Mouse (Mus musculus): Measurements from ENCODE around the gene Nfia. TPM values are rescaled to one million over a fixed set of nuclear protein-coding genes. Genes with fewer than 3 reads are reported as not detected.

The Nfia gene
- polyA plus RNA-seq, 1 experiment from 2014 or later: 15.9 TPM

DNA sequence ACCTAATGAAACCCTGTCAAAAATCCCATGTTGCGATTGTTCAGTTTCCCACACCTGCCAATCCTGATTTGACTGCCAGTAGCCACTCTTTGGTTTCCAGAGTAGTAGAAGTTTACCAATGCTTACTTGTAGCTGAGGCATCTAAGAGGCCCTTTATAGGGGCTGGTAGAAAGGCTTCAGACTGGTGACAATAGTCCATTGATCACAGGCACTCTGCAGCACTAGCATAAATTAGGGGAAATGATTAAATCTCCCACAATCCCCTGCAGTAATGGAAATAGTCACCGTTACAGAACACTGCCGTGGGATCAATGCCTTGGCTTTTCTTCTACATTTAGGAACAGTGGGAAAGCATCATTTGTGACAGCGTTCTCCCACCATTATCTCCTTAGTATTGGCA is 254.9 kb downstream of the Nfia start:
- Histone ChIP-seq H3K27ac (ENCODE audit: low read depth, low read length) (no peak overlapping the region), H3K9ac (ENCODE audit: low read depth, low read length) (no peak overlapping the region), H3K36me3 (ENCODE audit: control insufficient read depth, insufficient read depth) (no peaks in the 10 kb centered on the region), H3K4me3 (ENCODE audit: low read depth, low read length) (no peak overlapping the region), H3K27me3 (replicated peaks; ENCODE audit: control insufficient read depth, insufficient read depth, low read length) (no peaks in the 10 kb centered on the region), H3K9me3 (ENCODE audit: control insufficient read depth) (no peaks in the 10 kb centered on the region), H3K4me2 (replicated peaks; ENCODE audit: low read depth) (no peak overlapping the region), H3K4me1 (replicated peaks; ENCODE audit: control insufficient read depth, insufficient read depth, low read length) (no peaks in the 10 kb centered on the region)
- ATAC-seq: no peak
- TF ChIP-seq CTCF (IDR thresholded peaks at IDR 0.05; ENCODE audit: low read depth): no peak
- WGBS: 84% methylated on average over 4 of the region's 4 CpGs

DNA sequence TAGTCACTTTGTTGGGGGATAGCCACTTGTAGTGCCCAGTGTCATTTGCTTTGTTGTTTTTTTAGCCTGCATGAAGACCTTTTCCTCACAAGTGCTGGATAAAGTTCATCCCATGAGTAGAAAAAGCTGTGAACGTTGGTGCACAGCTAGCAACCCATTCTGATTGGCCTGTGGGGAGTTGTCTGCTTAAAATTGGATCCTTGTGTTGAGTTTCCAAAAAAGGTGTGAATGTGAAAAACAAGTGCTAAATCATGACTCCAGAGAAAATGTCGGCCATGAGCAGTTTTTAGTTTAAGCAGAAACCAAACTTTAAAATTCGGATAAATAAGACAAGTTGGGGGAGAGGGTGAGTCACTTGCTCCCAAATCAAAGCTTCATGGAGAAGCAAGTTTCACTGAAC is 259.3 kb downstream of the Nfia start:
- Histone ChIP-seq H3K4me1 (replicated peaks; ENCODE audit: control insufficient read depth, insufficient read depth, low read length) (no peaks in the 10 kb centered on the region), H3K27me3 (replicated peaks; ENCODE audit: control insufficient read depth, insufficient read depth, low read length) (no peaks in the 10 kb centered on the region), H3K27ac (ENCODE audit: low read depth, low read length) (no peak overlapping the region), H3K4me2 (replicated peaks; ENCODE audit: low read depth) (no peak overlapping the region), H3K36me3 (ENCODE audit: control insufficient read depth, insufficient read depth) (no peaks in the 10 kb centered on the region), H3K9ac (ENCODE audit: low read depth, low read length) (no peak overlapping the region), H3K9me3 (ENCODE audit: control insufficient read depth) (no peaks in the 10 kb centered on the region), H3K4me3 (ENCODE audit: low read depth, low read length) (no peak overlapping the region)
- WGBS: 74% methylated on average over 3 of the region's 3 CpGs
- ATAC-seq: no peak
- no peak for TF ChIP-seq CTCF (IDR thresholded peaks at IDR 0.05; ENCODE audit: low read depth)

GRCm38 (mm10) chr4:98032332-98032731 is 259.8 kb downstream of the Nfia start:
- H3K4me1 ChIP-seq (replicated peaks; ENCODE audit: control insufficient read depth, insufficient read depth, low read length): no peaks in the 10 kb centered on the region
- no peak overlapping the region for H3K27ac ChIP-seq (ENCODE audit: low read depth, low read length)
- no peak overlapping the region for H3K9ac ChIP-seq (ENCODE audit: low read depth, low read length)
- 67% methylated on average over 5 of the region's 5 CpGs for WGBS
- no peaks in the 10 kb centered on the region for H3K36me3 ChIP-seq (ENCODE audit: control insufficient read depth, insufficient read depth)
- H3K4me3 ChIP-seq (ENCODE audit: low read depth, low read length): no peak overlapping the region
- no peak for ATAC-seq
- H3K9me3 ChIP-seq (ENCODE audit: control insufficient read depth): no peaks in the 10 kb centered on the region
- no peak overlapping the region for H3K4me2 ChIP-seq (replicated peaks; ENCODE audit: low read depth)
- TF ChIP-seq CTCF (IDR thresholded peaks at IDR 0.05; ENCODE audit: low read depth): no peak
- H3K27me3 ChIP-seq (replicated peaks; ENCODE audit: control insufficient read depth, insufficient read depth, low read length): no peaks in the 10 kb centered on the region

- H3K27ac ChIP-seq (ENCODE audit: low read depth, low read length): no peak overlapping the region
- H3K4me2 ChIP-seq (replicated peaks; ENCODE audit: low read depth): no peak overlapping the region
- no peaks in the 10 kb centered on the region for H3K36me3 ChIP-seq (ENCODE audit: control insufficient read depth, insufficient read depth)
- H3K4me3 ChIP-seq (ENCODE audit: low read depth, low read length): no peak overlapping the region
- no peaks in the 10 kb centered on the region for H3K9me3 ChIP-seq (ENCODE audit: control insufficient read depth)
- 76% methylated on average over 5 of the region's 5 CpGs for WGBS
- no peak overlapping the region for H3K9ac ChIP-seq (ENCODE audit: low read depth, low read length)
- H3K4me1 ChIP-seq (replicated peaks; ENCODE audit: control insufficient read depth, insufficient read depth, low read length): no peaks in the 10 kb centered on the region
- TF ChIP-seq CTCF (IDR thresholded peaks at IDR 0.05; ENCODE audit: low read depth): no peak
- no peaks in the 10 kb centered on the region for H3K27me3 ChIP-seq (replicated peaks; ENCODE audit: control insufficient read depth, insufficient read depth, low read length)
- ATAC-seq: no peak
Measured at GRCm38 (mm10) chr4:98039095-98039494, 266.6 kb downstream of the Nfia start.

- Histone ChIP-seq H3K4me1 (replicated peaks; ENCODE audit: control insufficient read depth, insufficient read depth, low read length) (no peaks in the 10 kb centered on the region), H3K36me3 (ENCODE audit: control insufficient read depth, insufficient read depth) (no peaks in the 10 kb centered on the region), H3K27me3 (replicated peaks; ENCODE audit: control insufficient read depth, insufficient read depth, low read length) (no peaks in the 10 kb centered on the region), H3K4me3 (ENCODE audit: low read depth, low read length) (no peak overlapping the region), H3K9me3 (ENCODE audit: control insufficient read depth) (no peaks in the 10 kb centered on the region), H3K27ac (ENCODE audit: low read depth, low read length) (no peak overlapping the region), H3K9ac (ENCODE audit: low read depth, low read length) (no peak overlapping the region), H3K4me2 (replicated peaks; ENCODE audit: low read depth) (no peak overlapping the region)
- WGBS: 86% methylated on average over 7 of the region's 7 CpGs
- no peak for TF ChIP-seq CTCF (IDR thresholded peaks at IDR 0.05; ENCODE audit: low read depth)
- no peak for ATAC-seq
Measured at GRCm38 (mm10) chr4:98040179-98040578, 267.6 kb downstream of the Nfia start.

DNA sequence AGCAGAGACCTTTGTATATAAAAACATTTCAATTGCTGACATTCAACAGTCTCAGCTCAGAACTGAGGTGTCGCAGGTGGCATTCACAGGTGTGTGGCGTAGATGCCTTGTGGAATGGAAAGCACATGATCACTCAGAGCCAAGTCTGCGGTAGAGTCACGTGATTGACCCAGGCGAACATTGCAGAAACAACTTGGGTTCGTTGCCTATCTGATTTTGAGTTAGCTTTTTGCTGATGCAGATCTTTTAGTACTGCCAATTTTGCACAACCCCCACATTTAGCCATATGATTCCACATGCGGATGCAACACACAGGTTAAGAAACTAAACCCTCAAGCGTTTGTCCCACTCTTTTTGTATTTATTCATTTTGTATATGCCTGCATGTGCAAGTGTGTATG is 272.1 kb downstream of the Nfia start:
- TF ChIP-seq CTCF (IDR thresholded peaks at IDR 0.05; ENCODE audit: low read depth): no peak
- Histone ChIP-seq H3K9me3 (ENCODE audit: control insufficient read depth) (no peaks in the 10 kb centered on the region), H3K4me2 (replicated peaks; ENCODE audit: low read depth) (no peak overlapping the region), H3K36me3 (ENCODE audit: control insufficient read depth, insufficient read depth) (no peaks in the 10 kb centered on the region), H3K27ac (ENCODE audit: low read depth, low read length) (no peak overlapping the region), H3K4me3 (ENCODE audit: low read depth, low read length) (no peak overlapping the region), H3K27me3 (replicated peaks; ENCODE audit: control insufficient read depth, insufficient read depth, low read length) (no peaks in the 10 kb centered on the region), H3K9ac (ENCODE audit: low read depth, low read length) (no peak overlapping the region), H3K4me1 (replicated peaks; ENCODE audit: control insufficient read depth, insufficient read depth, low read length) (no peaks in the 10 kb centered on the region)
- no peak for ATAC-seq
- 79% methylated on average over 8 of the region's 8 CpGs for WGBS

- Histone ChIP-seq H3K4me1 (replicated peaks; ENCODE audit: control insufficient read depth, insufficient read depth, low read length) (no peaks in the 10 kb centered on the region), H3K27me3 (replicated peaks; ENCODE audit: control insufficient read depth, insufficient read depth, low read length) (no peaks in the 10 kb centered on the region), H3K4me3 (ENCODE audit: low read depth, low read length) (no peak overlapping the region), H3K36me3 (ENCODE audit: control insufficient read depth, insufficient read depth) (no peaks in the 10 kb centered on the region), H3K9me3 (ENCODE audit: control insufficient read depth) (no peaks in the 10 kb centered on the region), H3K4me2 (replicated peaks; ENCODE audit: low read depth) (no peak overlapping the region), H3K9ac (ENCODE audit: low read depth, low read length) (no peak overlapping the region), H3K27ac (ENCODE audit: low read depth, low read length) (no peak overlapping the region)
- TF ChIP-seq CTCF (IDR thresholded peaks at IDR 0.05; ENCODE audit: low read depth): no peak
- no peak for ATAC-seq
Measured at GRCm38 (mm10) chr4:98047369-98047768, 274.8 kb downstream of the Nfia start.

Data from intestine, postnatal 0 days (tissue).